Comparison of ENCODE assay signal across 10 mouse cellular contexts in the genomic region with DNA sequence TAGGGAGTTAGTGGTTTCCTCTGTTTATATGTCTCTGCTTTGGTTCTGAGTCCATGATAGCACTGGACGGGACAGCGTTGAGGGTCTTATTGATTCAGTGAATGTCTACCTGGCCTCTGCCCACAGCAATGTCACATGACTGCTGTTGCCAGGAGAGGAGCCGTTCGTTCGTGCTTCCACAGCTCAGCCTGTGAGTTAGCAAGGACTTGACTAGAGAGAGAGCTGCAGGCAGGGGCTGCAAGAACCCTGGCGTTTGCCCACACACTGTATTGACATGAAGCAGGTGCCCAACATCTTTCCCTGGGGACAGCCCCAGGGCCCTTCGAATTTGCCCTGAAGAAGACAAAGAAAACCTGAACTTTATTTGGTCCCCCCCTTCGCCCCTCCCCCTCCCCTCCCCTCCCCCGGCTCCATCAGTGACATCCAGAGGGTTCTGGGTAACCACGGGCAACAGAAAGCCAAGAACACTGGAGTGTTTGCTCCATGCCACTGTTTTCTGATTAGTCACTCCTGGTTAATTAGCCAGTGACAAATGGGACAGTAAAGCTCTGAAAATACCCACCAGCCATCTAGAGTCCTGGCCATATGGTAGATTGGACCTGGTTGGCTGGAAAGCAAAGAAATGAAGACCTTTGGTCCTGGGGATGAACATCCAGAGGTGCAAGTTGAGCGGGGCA.
DNase-seq lines count a peak whose midpoint lies in the region; ATAC-seq and TF ChIP-seq lines count a peak whose summit lies in the region.
"Had no signal": no experiment of that assay in that cellular context is flagged by ENCODE, and none has a peak within 500 bp of the region (broad histone marks: within the 10 kb centered on the region; RNA-seq: fewer than 3 reads in every experiment).

No protein-coding gene starts in this region.

- peak overlapping the region; percentile 48; the same call in 1 of the 2 replicates for H3K27ac ChIP-seq in stomach, embryonic 15.5 days
- H3K27ac ChIP-seq in stomach, postnatal 0 days (replicated peaks) = no peak overlapping the region
- peak overlapping the region; percentile 64; the same call in 1 of the 2 replicates for H3K27ac ChIP-seq in hindbrain, embryonic 14.5 days
- H3K27ac ChIP-seq in liver, embryonic 16.5 days (ENCODE audit: low read length) = peak overlapping the region; percentile 76
- H3K27ac ChIP-seq in olfactory bulb, adult 2 months (ENCODE audit: insufficient read depth, low read depth, low read length) = peak overlapping the region; percentile 66

- H3K9ac ChIP-seq in stomach, embryonic 15.5 days = no peak overlapping the region
- H3K9ac ChIP-seq in stomach, postnatal 0 days (ENCODE audit: low read length) = no peak overlapping the region
- no peak overlapping the region for H3K9ac ChIP-seq in hindbrain, embryonic 14.5 days
- no peak overlapping the region; the same call in 1 of the 2 replicates for H3K9ac ChIP-seq in liver, embryonic 16.5 days (ENCODE audit: low read depth, low read length)

- no peak for ATAC-seq in stomach, embryonic 15.5 days (ENCODE audit: insufficient read depth, low FRiP score, low read depth)
- ATAC-seq in stomach, postnatal 0 days (ENCODE audit: low FRiP score, low TSS enrichment) = no peak
- no peak for ATAC-seq in hindbrain, embryonic 14.5 days (ENCODE audit: low FRiP score)
- 0 out of 2 replicates have a peak, but pooled peaks have one; percentile 2 for ATAC-seq in liver, embryonic 16.5 days (ENCODE audit: low read depth)
- ATAC-seq in cerebellum, adult (ENCODE audit: insufficient number of reproducible peaks, low FRiP score, low TSS enrichment) = no peak
- ATAC-seq: lung, postnatal 0 days had no signal

- peaks cover 6% of the 10 kb centered on the region for H3K4me1 ChIP-seq in stomach, embryonic 15.5 days
- 0 out of 2 replicates have a peak, but pooled peaks cover 4% of the 10 kb centered on the region for H3K4me1 ChIP-seq in stomach, postnatal 0 days (replicated peaks; ENCODE audit: control insufficient read depth, insufficient read depth)
- peaks cover 22% of the 10 kb centered on the region for H3K4me1 ChIP-seq in hindbrain, embryonic 14.5 days (replicated peaks; ENCODE audit: control insufficient read depth, insufficient read depth, low read length)
- H3K4me1 ChIP-seq in liver, embryonic 16.5 days (ENCODE audit: control insufficient read depth, low read depth, low read length) = peaks cover 41% of the 10 kb centered on the region
- peaks cover 52% of the 10 kb centered on the region for H3K4me1 ChIP-seq in olfactory bulb, adult 2 months (ENCODE audit: control insufficient read depth, insufficient read depth, low read length)

- no peak for TF ChIP-seq CTCF in stomach, postnatal 0 days (IDR thresholded peaks at IDR 0.05; ENCODE audit: low read depth)
- TF ChIP-seq CTCF in olfactory bulb, adult 2 months (IDR thresholded peaks at IDR 0.05; ENCODE audit: insufficient read depth, low read depth, low read length) = no peak

- 52% methylated on average over 11 of the region's 11 CpGs for WGBS in stomach, embryonic 15.5 days
- 58% methylated on average over 9 of the region's 11 CpGs for WGBS in stomach, postnatal 0 days
- 31% methylated on average over 11 of the region's 11 CpGs for WGBS in hindbrain, embryonic 14.5 days
- WGBS in liver, embryonic 16.5 days (ENCODE audit: insufficient replicate concordance) = 54% methylated on average over 11 of the region's 11 CpGs
- WGBS in olfactory bulb, adult 2 months = 35% methylated on average over 11 of the region's 11 CpGs

- no peak for TF ChIP-seq EP300 in stomach, postnatal 0 days (optimal IDR thresholded peaks at IDR 0.05)

- no peak overlapping the region for H3K4me3 ChIP-seq in stomach, embryonic 15.5 days (replicated peaks)
- no peak overlapping the region for H3K4me3 ChIP-seq in stomach, postnatal 0 days (ENCODE audit: low read depth, low read length)
- no peak overlapping the region for H3K4me3 ChIP-seq in hindbrain, embryonic 14.5 days (replicated peaks; ENCODE audit: low read length)
- no peak overlapping the region for H3K4me3 ChIP-seq in liver, embryonic 16.5 days (ENCODE audit: low read depth, low read length)
- no peak overlapping the region for H3K4me3 ChIP-seq in olfactory bulb, adult 2 months (ENCODE audit: insufficient read depth, low read depth, low read length)

- no peaks in the 10 kb centered on the region for H3K36me3 ChIP-seq in stomach, embryonic 15.5 days
- no peaks in the 10 kb centered on the region for H3K36me3 ChIP-seq in stomach, postnatal 0 days (ENCODE audit: control insufficient read depth, insufficient read depth, low read length)
- no peaks in the 10 kb centered on the region for H3K36me3 ChIP-seq in hindbrain, embryonic 14.5 days (replicated peaks; ENCODE audit: control insufficient read depth, insufficient read depth)
- H3K36me3 ChIP-seq in liver, embryonic 16.5 days (ENCODE audit: control insufficient read depth, insufficient read depth) = no peaks in the 10 kb centered on the region

- H3K4me2 ChIP-seq in stomach, embryonic 15.5 days = peak overlapping the region; percentile 10; the same call in 1 of the 2 replicates
- no peak overlapping the region for H3K4me2 ChIP-seq in stomach, postnatal 0 days (replicated peaks; ENCODE audit: low read depth)
- H3K4me2 ChIP-seq in hindbrain, embryonic 14.5 days (replicated peaks) = no peak overlapping the region
- H3K4me2 ChIP-seq in liver, embryonic 16.5 days (ENCODE audit: low read depth, low read length) = peak overlapping the region; percentile 33

- no peaks in the 10 kb centered on the region for H3K9me3 ChIP-seq in stomach, embryonic 15.5 days
- H3K9me3 ChIP-seq in stomach, postnatal 0 days (ENCODE audit: control insufficient read depth, low read length) = no peaks in the 10 kb centered on the region
- no peaks in the 10 kb centered on the region for H3K9me3 ChIP-seq in hindbrain, embryonic 14.5 days (ENCODE audit: control insufficient read depth, low read length)
- no peaks in the 10 kb centered on the region for H3K9me3 ChIP-seq in liver, embryonic 16.5 days (replicated peaks; ENCODE audit: control insufficient read depth, low read length)

- no peak for DNase-seq in stomach, postnatal 0 days (ENCODE audit: low spot score)
- DNase-seq in hindbrain, embryonic 14.5 days (ENCODE audit: low spot score) = no peak
- DNase-seq in ovary, postnatal 14 days (ENCODE audit: low spot score) = no peak
- DNase-seq in thymus, adult 18-20 months = no peak
- DNase-seq: heart, adult 18-20 months had no signal

- no peaks in the 10 kb centered on the region for H3K27me3 ChIP-seq in stomach, embryonic 15.5 days (replicated peaks)
- H3K27me3 ChIP-seq in stomach, postnatal 0 days (ENCODE audit: control insufficient read depth, insufficient read depth, low read length) = no peaks in the 10 kb centered on the region
- H3K27me3 ChIP-seq in hindbrain, embryonic 14.5 days (ENCODE audit: control insufficient read depth, insufficient read depth, low read length) = no peaks in the 10 kb centered on the region
- no peaks in the 10 kb centered on the region for H3K27me3 ChIP-seq in liver, embryonic 16.5 days (ENCODE audit: control insufficient read depth, insufficient read depth, low read depth, low read length)

- no peak for TF ChIP-seq POLR2A in olfactory bulb, adult 2 months (IDR thresholded peaks at IDR 0.05; ENCODE audit: insufficient read depth, low read depth, low read length)

Comparison
In these comparisons a context has a peak if more than half of its experiments do, and no peak if none do; other contexts are left out.
1. H3K4me2 ChIP-seq: peak in stomach, embryonic 15.5 days (single experiment) and liver, embryonic 16.5 days (single experiment); none in stomach, postnatal 0 days (single experiment) and hindbrain, embryonic 14.5 days (single experiment).